Mouse (Mus musculus) myocyte (in vitro differentiated cells): ENCODE results near the gene Fam24a. TPM values are rescaled to one million over a fixed set of nuclear protein-coding genes. Genes with fewer than 3 reads are reported as not detected.

Source experiments
- H3K27me3 ChIP-seq: one replicate; pipeline ENCODE4 v1.6.1; 2011; ENCODE audit not compliant: control insufficient read depth, insufficient read depth, insufficient read length
- H3K36me3 ChIP-seq: one replicate; pipeline ENCODE4 v1.6.1; 2011; ENCODE audit not compliant: control insufficient read depth, insufficient read depth
- H3K4me2 ChIP-seq: one replicate; pipeline ENCODE4 v1.6.1; 2011; ENCODE audit warnings: low read depth, control low read depth
- H3K4me3 ChIP-seq: one replicate; pipeline ENCODE4 v1.5.1; 2011; ENCODE audit warnings: mild to moderate bottlenecking, control low read depth, moderate library complexity
- H3K79me2 ChIP-seq: one replicate; pipeline ENCODE4 v1.6.1; 2011; ENCODE audit not compliant: control insufficient read depth, insufficient read depth
- H3ac ChIP-seq: one replicate; pipeline ENCODE4 v1.6.1; 2011; ENCODE audit not compliant: control insufficient read depth, insufficient read length
- CEBPB ChIP-seq: IDR thresholded peaks from 2 replicates; pipeline ENCODE4 v1.6.1; 2011; ENCODE audit warnings: mild to moderate bottlenecking, moderate library complexity; ENCODE audit not compliant: poor library complexity, insufficient read depth, severe bottlenecking
- E2F4 ChIP-seq: IDR thresholded peaks from one replicate; pipeline ENCODE4 v1.6.1; 2011; ENCODE audit warnings: mild to moderate bottlenecking, control low read depth, moderate library complexity; ENCODE audit not compliant: insufficient read depth
- MAX ChIP-seq: IDR thresholded peaks from one replicate; pipeline ENCODE4 v1.6.1; 2011; ENCODE audit warnings: low read depth, mild to moderate bottlenecking, control low read depth
- MYOD1 ChIP-seq, 3 experiments: IDR thresholded peaks; one replicate each; pipeline ENCODE4 v1.6.1; 2011; ENCODE audit warnings: control low read depth in 2 of 3, low read depth in 2 of 3, mild to moderate bottlenecking in 2 of 3, moderate library complexity in 1 of 3; ENCODE audit not compliant: insufficient read length in 2 of 3, control insufficient read depth in 1 of 3
- MYOG ChIP-seq, 3 experiments: IDR thresholded peaks; one replicate each; pipeline ENCODE4 v1.6.1; 2011; ENCODE audit warnings: control low read depth in 2 of 3, low read depth in 2 of 3, mild to moderate bottlenecking in 2 of 3; ENCODE audit not compliant: insufficient read length in 2 of 3, control insufficient read depth in 1 of 3, insufficient read depth in 1 of 3
- POLR2A ChIP-seq: IDR thresholded peaks from one replicate; pipeline ENCODE4 v1.6.1; 2011; ENCODE audit warnings: low read depth, mild to moderate bottlenecking, control low read depth, moderate library complexity; ENCODE audit not compliant: insufficient read length
- POLR2AphosphoS2 ChIP-seq: IDR thresholded peaks from one replicate; pipeline ENCODE4 v1.6.1; 2011; ENCODE audit warnings: low read depth, control low read depth; ENCODE audit not compliant: insufficient read length
- REST ChIP-seq: IDR thresholded peaks from one replicate; pipeline ENCODE4 v1.6.1; 2011; ENCODE audit warnings: mild to moderate bottlenecking, control low read depth, moderate library complexity; ENCODE audit not compliant: insufficient read depth, insufficient read length
- SRF ChIP-seq: IDR thresholded peaks from one replicate; pipeline ENCODE4 v1.6.1; 2011; ENCODE audit warnings: low read depth; ENCODE audit not compliant: control insufficient read depth, insufficient read length
- TCF12 ChIP-seq: IDR thresholded peaks from one replicate; pipeline ENCODE4 v1.6.1; 2011; ENCODE audit warnings: mild to moderate bottlenecking, control low read depth; ENCODE audit not compliant: poor library complexity, insufficient read depth, severe bottlenecking
- TCF3 ChIP-seq: IDR thresholded peaks from one replicate; pipeline ENCODE4 v1.6.1; 2011; ENCODE audit warnings: low read depth, control low read depth; ENCODE audit not compliant: insufficient read length
- USF1 ChIP-seq: IDR thresholded peaks from one replicate; pipeline ENCODE4 v1.6.1; 2011; ENCODE audit warnings: low read depth, mild to moderate bottlenecking, control low read depth, moderate library complexity
- polyA plus RNA-seq: library from polyadenylated mRNA; unstranded; fragments of >200 nt; fragmentation: generic; extraction: Trizol; gene quantifications from one replicate; pipeline ENCODE4 v1.2.1, GENCODE M21; 2012; ENCODE audit warnings: missing spikeins

Gene Fam24a
- polyA plus RNA-seq, 1 experiment, result not detected

- Histone ChIP-seq H3K27me3 (no peaks in the 10 kb centered on the region), H3K36me3 (peaks cover 5% of the 10 kb centered on the region), H3ac (peak within 1 kb of the TSS; percentile 57), H3K4me3 (peak within 1 kb of the TSS; percentile 70), H3K4me2 (peak within 1 kb of the TSS; percentile 96), H3K79me2 (peaks cover 16% of the 10 kb centered on the region)
- TF ChIP-seq USF1, result no peak
- peak; percentile 67 for TF ChIP-seq E2F4
- TF ChIP-seq TCF12, result no peak
- TF ChIP-seq CEBPB, result no peak
- peak in 1 of 3 experiments; percentile 41 for TF ChIP-seq MYOD1 (IDR thresholded peaks at IDR 0.05; ENCODE audit: control insufficient read depth in 1 of 3, insufficient read length in 2 of 3, low read depth in 2 of 3)
- TF ChIP-seq MYOG (IDR thresholded peaks at IDR 0.05; ENCODE audit: control insufficient read depth in 1 of 3, insufficient read depth in 1 of 3, insufficient read length in 2 of 3, low read depth in 2 of 3), result peak in 2 of 3 experiments; percentile 29 to 45
- no peak for TF ChIP-seq TCF3
- TF ChIP-seq POLR2A, result peak; percentile 72
- no peak for TF ChIP-seq REST
- no peak for TF ChIP-seq MAX
- no peak for TF ChIP-seq SRF
- TF ChIP-seq POLR2AphosphoS2, result peak; percentile 73
Measured at GRCm38 (mm10) chr7:131362615-131363300, 29.1 kb downstream of the Fam24a start, which contains the start of gene 2310057M21Rik. 2310057M21Rik (minus strand) TSS chr7:131362759.

GRCm38 (mm10) chr7:131364131-131364530, 30.5 kb downstream of the Fam24a start:
- no peaks in the 10 kb centered on the region for H3K27me3 ChIP-seq
- no peak overlapping the region for H3ac ChIP-seq
- H3K79me2 ChIP-seq, result peaks cover 16% of the 10 kb centered on the region
- TF ChIP-seq E2F4 (no peak), SRF (no peak), CEBPB (no peak), USF1 (no peak), TCF12 (no peak), POLR2AphosphoS2 (no peak), POLR2A (no peak), TCF3 (no peak), MAX (no peak), MYOG (IDR thresholded peaks at IDR 0.05; ENCODE audit: control insufficient read depth in 1 of 3, insufficient read depth in 1 of 3, insufficient read length in 2 of 3, low read depth in 2 of 3) (no peak), MYOD1 (IDR thresholded peaks at IDR 0.05; ENCODE audit: control insufficient read depth in 1 of 3, insufficient read length in 2 of 3, low read depth in 2 of 3) (no peak), REST (no peak)
- no peak overlapping the region for H3K4me3 ChIP-seq
- H3K36me3 ChIP-seq, result peaks cover 5% of the 10 kb centered on the region
- no peak overlapping the region for H3K4me2 ChIP-seq

GRCm38 (mm10) chr7:131370648-131371469, 37.2 kb downstream of the Fam24a start, which contains the start of gene Pstk:
Pstk (plus strand) TSS chr7:131371141.
- H3K4me3 ChIP-seq, result peak within 1 kb of the TSS; percentile 37
- H3K36me3 ChIP-seq, result no peaks in the 10 kb centered on the region
- TF ChIP-seq MAX (no peak), TCF12 (no peak), POLR2AphosphoS2 (peak; percentile 96), POLR2A (peak; percentile 99), MYOD1 (IDR thresholded peaks at IDR 0.05; ENCODE audit: control insufficient read depth in 1 of 3, insufficient read length in 2 of 3, low read depth in 2 of 3) (peak in 2 of 3 experiments; percentile 1 to 19), MYOG (IDR thresholded peaks at IDR 0.05; ENCODE audit: control insufficient read depth in 1 of 3, insufficient read depth in 1 of 3, insufficient read length in 2 of 3, low read depth in 2 of 3) (peak in 2 of 3 experiments; percentile 18 to 41)
- peak within 1 kb of the TSS; percentile 85 for H3ac ChIP-seq
- H3K79me2 ChIP-seq, result peaks cover 6% of the 10 kb centered on the region
- H3K27me3 ChIP-seq, result no peaks in the 10 kb centered on the region
- peak within 1 kb of the TSS; percentile 89 for H3K4me2 ChIP-seq

- Histone ChIP-seq H3ac (peak overlapping the region; percentile 85), H3K4me3 (peak overlapping the region; percentile 37), H3K36me3 (no peaks in the 10 kb centered on the region), H3K27me3 (no peaks in the 10 kb centered on the region), H3K79me2 (peaks cover 6% of the 10 kb centered on the region), H3K4me2 (peak overlapping the region; percentile 89)
- TF ChIP-seq POLR2A (no peak), TCF12 (no peak), REST (no peak), MYOG (IDR thresholded peaks at IDR 0.05; ENCODE audit: control insufficient read depth in 1 of 3, insufficient read depth in 1 of 3, insufficient read length in 2 of 3, low read depth in 2 of 3) (no peak), POLR2AphosphoS2 (no peak)
Measured at GRCm38 (mm10) chr7:131371470-131371860, 37.8 kb downstream of the Fam24a start.
